Mouse (Mus musculus) layer of hippocampus, postnatal 36 days (tissue): ENCODE results near the gene Tmcc3. TPM values are rescaled to one million over a fixed set of nuclear protein-coding genes. Genes with fewer than 3 reads are reported as not detected.

ENCODE experiments used
- DNase-seq, 2 experiments: peaks; one replicate each; pipeline ENCODE4 v3.0.0; 2022
- total RNA-seq, 2 experiments: library from RNA; stranded (reverse); gene quantifications; 2 replicates each; pipeline ENCODE4 v1.2.3; 2021

Tmcc3 gene
- total RNA-seq, 2 experiments from 2014 or later: 45.8 to 46.6 TPM

GRCm38 (mm10) chr10:94332358-94333137 lies 20.8 kb downstream of the Tmcc3 start:
- no peak for DNase-seq

GRCm38 (mm10) chr10:94333328-94333727 lies 21.6 kb downstream of the Tmcc3 start:
- no peak for DNase-seq

- DNase-seq: no peak
Observed at GRCm38 (mm10) chr10:94335047-94335446, 23.3 kb downstream of the Tmcc3 start.

GRCm38 (mm10) chr10:94336071-94336470 lies 24.3 kb downstream of the Tmcc3 start:
- no peak for DNase-seq

- DNase-seq: no peak
Observed at GRCm38 (mm10) chr10:94341501-94341900, 29.8 kb downstream of the Tmcc3 start.

- no peak for DNase-seq
Observed at GRCm38 (mm10) chr10:94342256-94342655, 30.5 kb downstream of the Tmcc3 start.

- no peak for DNase-seq
Observed at GRCm38 (mm10) chr10:94343581-94343980, 31.8 kb downstream of the Tmcc3 start.

GRCm38 (mm10) chr10:94344631-94345417 lies 33.1 kb downstream of the Tmcc3 start:
- no peak for DNase-seq

- DNase-seq: no peak
Observed at GRCm38 (mm10) chr10:94345509-94346252, 33.9 kb downstream of the Tmcc3 start.

GRCm38 (mm10) chr10:94346596-94346995 lies 34.8 kb downstream of the Tmcc3 start:
- no peak for DNase-seq

- no peak for DNase-seq
Observed at GRCm38 (mm10) chr10:94347296-94347695, 35.5 kb downstream of the Tmcc3 start.

GRCm38 (mm10) chr10:94347959-94348358 lies 36.2 kb downstream of the Tmcc3 start:
- DNase-seq: no peak

- DNase-seq: no peak
Observed at GRCm38 (mm10) chr10:94350207-94350606, 38.5 kb downstream of the Tmcc3 start.

GRCm38 (mm10) chr10:94350896-94351661 lies 39.3 kb downstream of the Tmcc3 start:
- peak in 1 of 2 experiments; percentile 20 for DNase-seq

GRCm38 (mm10) chr10:94352172-94352876 lies 40.6 kb downstream of the Tmcc3 start:
- no peak for DNase-seq

GRCm38 (mm10) chr10:94352877-94353853 lies 41.4 kb downstream of the Tmcc3 start:
- no peak for DNase-seq

GRCm38 (mm10) chr10:94354005-94354404 lies 42.3 kb downstream of the Tmcc3 start:
- DNase-seq: no peak

- DNase-seq: no peak
Observed at GRCm38 (mm10) chr10:94354427-94354826, 42.7 kb downstream of the Tmcc3 start.

GRCm38 (mm10) chr10:94356504-94357169 lies 44.9 kb downstream of the Tmcc3 start:
- no peak for DNase-seq

- DNase-seq: no peak
Observed at GRCm38 (mm10) chr10:94360664-94361063, 48.9 kb downstream of the Tmcc3 start.
